Mouse (Mus musculus): ENCODE results near the gene Psmd8. TPM values are rescaled to one million over a fixed set of nuclear protein-coding genes. Genes with fewer than 3 reads are reported as not detected.
"Not testable (repeated sequence)": the region's sequence is repeated elsewhere in the genome, so short reads cannot be mapped to it uniquely, and the experiment has no call there.

The Psmd8 gene
- polyA plus RNA-seq (2012; rRNA removed), result 287 and 313 TPM in 2 replicates

DNA sequence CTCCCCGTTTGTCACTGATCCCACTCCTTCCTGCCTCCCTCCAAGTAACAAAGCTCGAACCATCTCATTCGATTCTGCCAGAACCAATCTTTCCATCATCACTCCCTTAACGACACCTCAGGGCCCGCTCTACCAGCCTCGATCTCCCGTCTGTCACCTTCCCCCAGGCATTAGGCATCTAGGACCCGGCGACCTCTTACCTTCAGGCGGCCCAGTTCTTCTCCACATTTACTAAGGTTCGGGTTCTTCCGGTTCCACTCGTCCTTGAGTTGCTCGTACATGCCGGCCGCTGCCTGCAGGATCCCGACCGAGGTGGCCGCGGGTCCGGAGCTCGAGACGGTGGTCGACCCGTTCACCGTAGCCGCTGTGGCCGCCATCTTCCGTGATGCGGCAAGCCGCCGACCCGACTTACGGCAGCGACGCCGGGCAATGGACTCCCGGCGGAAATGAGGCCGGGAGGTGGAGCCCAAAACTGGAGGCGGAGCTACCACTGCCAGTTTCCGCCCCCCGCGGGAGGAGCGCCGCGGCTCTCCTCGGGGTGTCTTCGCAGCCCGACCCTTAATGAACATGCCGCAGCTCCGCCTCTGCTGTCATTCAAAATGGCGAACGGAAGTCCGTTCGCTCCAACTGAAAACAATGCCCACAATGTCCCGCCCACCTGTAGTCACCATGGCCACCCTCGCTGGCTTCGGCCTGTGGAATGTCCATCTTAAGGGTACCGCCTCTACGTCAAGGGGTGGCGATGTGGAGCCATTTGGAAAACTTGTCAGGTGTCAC lies at the start of gene Psmd8:
Gene Psmd8 (minus strand): TSS at position 625 of the 777 bp plus-strand sequence.
- TF ChIP-seq POLR2A (IDR thresholded peaks at IDR 0.05; ENCODE audit: borderline replicate concordance, extremely low read depth, insufficient read depth, insufficient read length, poor library complexity, severe bottlenecking), result peak; percentile 84
- peak; percentile 26; the same call in 1 of the 2 replicates for TF ChIP-seq CTCF (IDR thresholded peaks at IDR 0.05; ENCODE audit: borderline replicate concordance, extremely low read depth, insufficient read depth, insufficient read length)
- DNase-seq (ENCODE audit: low read depth), result peak; percentile 99

DNA sequence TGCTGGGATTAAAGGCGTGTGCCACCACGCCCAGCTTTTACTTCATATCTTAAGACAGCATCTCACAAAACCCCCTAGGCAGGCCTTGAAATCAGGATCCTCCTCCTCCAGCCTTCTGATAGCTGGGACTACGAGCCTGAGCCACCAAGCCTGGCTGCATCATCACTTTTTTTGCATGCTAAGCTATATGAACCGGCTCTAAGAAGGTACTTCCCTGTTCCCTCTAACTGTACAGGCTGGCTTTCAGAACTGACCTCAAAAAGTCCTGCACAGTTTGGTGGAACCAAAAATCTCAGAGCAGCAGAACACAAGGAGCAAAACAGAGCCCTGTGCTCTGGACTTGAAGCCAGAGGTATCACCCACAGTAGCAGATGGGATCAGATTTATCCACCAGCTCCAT lies 47.7 kb upstream of the Psmd8 start:
- DNase-seq (ENCODE audit: low read depth), result no peak
- TF ChIP-seq POLR2A (IDR thresholded peaks at IDR 0.05; ENCODE audit: borderline replicate concordance, extremely low read depth, insufficient read depth, insufficient read length, poor library complexity, severe bottlenecking) (no peak), CTCF (IDR thresholded peaks at IDR 0.05; ENCODE audit: borderline replicate concordance, extremely low read depth, insufficient read depth, insufficient read length) (no peak)

DNA sequence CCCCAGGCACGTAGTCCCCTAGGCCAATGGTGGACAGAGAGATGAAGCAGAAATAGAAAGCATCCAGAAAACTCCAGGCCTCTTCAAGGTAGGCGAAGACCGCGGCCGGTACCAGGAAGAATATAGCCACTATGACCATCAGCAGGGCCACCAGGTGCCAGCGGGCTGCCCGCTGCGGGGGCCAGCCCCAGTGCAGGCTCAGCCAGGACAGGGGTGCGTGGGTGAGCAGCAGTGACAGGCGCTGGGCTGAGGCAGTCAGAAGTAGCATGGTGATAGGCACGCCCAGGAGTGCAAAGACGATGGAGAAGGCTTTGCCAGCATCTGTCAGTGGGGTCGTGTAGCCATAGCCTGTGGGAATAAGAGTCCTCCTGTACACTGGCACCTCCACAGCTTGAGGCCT lies 45.0 kb upstream of the Psmd8 start:
- TF ChIP-seq CTCF (IDR thresholded peaks at IDR 0.05; ENCODE audit: borderline replicate concordance, extremely low read depth, insufficient read depth, insufficient read length) (no peak), POLR2A (IDR thresholded peaks at IDR 0.05; ENCODE audit: borderline replicate concordance, extremely low read depth, insufficient read depth, insufficient read length, poor library complexity, severe bottlenecking) (no peak)
- no peak for DNase-seq (ENCODE audit: low read depth)

DNA sequence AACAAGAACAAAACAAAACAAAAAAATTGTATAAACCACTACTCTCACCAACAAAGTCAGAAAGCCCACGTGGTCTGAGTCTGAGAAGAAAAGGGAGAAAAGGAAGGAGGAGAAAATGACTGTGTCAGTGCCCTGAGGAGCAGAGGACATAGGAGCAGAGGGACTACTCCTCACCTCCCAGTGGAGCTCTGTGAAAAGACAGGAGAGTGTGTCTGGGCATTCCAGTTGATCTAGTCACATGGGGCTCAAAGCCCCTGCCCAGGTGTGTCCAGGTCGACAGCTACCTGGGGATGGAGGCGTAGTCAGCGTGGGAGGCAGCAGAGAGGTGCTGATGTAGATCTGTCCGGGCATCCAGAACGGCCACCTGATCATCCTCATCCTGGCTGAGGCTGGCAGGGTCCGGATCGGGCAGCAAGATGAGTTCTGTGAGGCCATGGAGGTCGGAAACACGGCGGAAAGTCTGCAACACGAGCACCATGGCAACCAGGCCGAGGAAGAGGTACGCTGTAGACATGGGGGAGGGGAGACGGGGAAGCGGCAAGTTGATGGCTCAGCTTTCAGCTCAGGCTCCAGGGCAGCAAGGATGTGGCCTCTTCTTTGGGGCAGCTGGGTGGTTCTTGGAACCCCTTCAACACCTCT lies 44.4 kb upstream of the Psmd8 start:
- no peak for TF ChIP-seq CTCF (IDR thresholded peaks at IDR 0.05; ENCODE audit: borderline replicate concordance, extremely low read depth, insufficient read depth, insufficient read length)
- TF ChIP-seq POLR2A (IDR thresholded peaks at IDR 0.05; ENCODE audit: borderline replicate concordance, extremely low read depth, insufficient read depth, insufficient read length, poor library complexity, severe bottlenecking), result no peak

DNA sequence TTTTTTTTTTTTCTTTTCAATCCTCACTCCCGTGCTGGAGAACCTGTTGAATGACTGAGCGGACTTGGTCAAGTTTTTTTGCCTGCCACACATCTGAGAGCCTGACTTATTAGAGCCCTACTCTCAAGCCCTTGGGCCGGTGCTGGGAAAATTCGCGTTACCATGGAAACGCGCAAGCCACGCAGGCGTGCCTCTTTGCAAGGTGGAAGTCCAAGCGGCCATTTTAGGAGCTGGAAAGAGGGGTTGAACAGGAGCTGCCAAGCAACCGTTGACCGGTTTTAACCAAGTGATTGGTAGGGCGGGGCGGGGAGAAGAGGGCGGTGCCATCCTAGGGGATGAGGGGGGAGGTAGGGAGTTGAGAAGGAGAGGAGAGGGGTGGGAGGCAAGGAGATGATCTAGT lies 34.3 kb upstream of the Psmd8 start:
- no peak for DNase-seq (ENCODE audit: low read depth)
- TF ChIP-seq CTCF (IDR thresholded peaks at IDR 0.05; ENCODE audit: borderline replicate concordance, extremely low read depth, insufficient read depth, insufficient read length) (no peak), POLR2A (IDR thresholded peaks at IDR 0.05; ENCODE audit: borderline replicate concordance, extremely low read depth, insufficient read depth, insufficient read length, poor library complexity, severe bottlenecking) (no peak)

More for the DNA sequence above, 44.4 kb upstream of the Psmd8 start:
- peak; percentile 57 for DNase-seq (ENCODE audit: low read depth)

DNA sequence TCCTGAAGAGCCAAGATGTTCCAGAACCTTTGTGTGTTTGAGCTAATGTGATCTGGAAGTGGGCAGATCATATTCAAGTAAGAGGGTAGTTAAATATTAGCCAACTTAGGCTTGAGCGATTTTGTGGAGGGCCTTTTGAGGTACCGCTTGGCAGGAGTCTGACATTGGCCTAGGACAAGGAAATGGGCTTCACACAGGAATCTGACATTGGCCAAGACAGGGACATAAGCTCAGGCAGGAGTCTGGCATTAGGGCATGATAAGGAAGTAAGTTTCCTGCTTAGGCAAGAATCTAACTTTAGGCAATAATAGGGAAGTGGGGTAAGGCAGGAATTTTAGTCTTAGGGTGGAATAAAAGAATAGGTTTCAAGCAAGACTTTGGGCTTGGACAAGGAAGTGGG lies 33.7 kb upstream of the Psmd8 start:
- TF ChIP-seq POLR2A (IDR thresholded peaks at IDR 0.05; ENCODE audit: borderline replicate concordance, extremely low read depth, insufficient read depth, insufficient read length, poor library complexity, severe bottlenecking), result no peak
- no peak for TF ChIP-seq CTCF (IDR thresholded peaks at IDR 0.05; ENCODE audit: borderline replicate concordance, extremely low read depth, insufficient read depth, insufficient read length)
- no peak for DNase-seq (ENCODE audit: low read depth)

DNA sequence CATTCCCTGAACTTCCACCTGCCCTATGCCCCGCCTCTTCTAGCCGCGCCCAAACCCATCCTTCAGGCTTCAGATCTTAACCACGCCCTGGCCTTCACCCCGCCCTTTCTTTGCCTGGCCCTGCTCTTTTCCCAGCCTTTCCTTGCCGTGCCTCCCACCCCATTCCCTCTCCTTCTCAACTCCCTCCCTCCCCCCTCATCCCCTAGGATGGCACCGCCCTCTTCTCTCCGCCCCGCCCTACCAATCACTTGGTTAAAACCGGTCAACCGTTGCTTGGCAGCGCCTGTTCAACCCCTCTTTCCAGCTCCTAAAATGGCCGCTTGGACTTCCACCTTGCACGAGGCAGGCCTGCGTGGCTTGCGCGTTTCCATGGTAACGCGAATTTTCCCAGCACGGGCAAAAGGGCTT lies 33.2 kb upstream of the Psmd8 start, which contains the start of gene Catsperg1:
Gene Catsperg1 (minus strand): TSS at position 361 of the 408 bp plus-strand sequence.
- peak; percentile 85 for DNase-seq (ENCODE audit: low read depth)
- TF ChIP-seq CTCF (IDR thresholded peaks at IDR 0.05; ENCODE audit: borderline replicate concordance, extremely low read depth, insufficient read depth, insufficient read length), result no peak
- no peak for TF ChIP-seq POLR2A (IDR thresholded peaks at IDR 0.05; ENCODE audit: borderline replicate concordance, extremely low read depth, insufficient read depth, insufficient read length, poor library complexity, severe bottlenecking)

DNA sequence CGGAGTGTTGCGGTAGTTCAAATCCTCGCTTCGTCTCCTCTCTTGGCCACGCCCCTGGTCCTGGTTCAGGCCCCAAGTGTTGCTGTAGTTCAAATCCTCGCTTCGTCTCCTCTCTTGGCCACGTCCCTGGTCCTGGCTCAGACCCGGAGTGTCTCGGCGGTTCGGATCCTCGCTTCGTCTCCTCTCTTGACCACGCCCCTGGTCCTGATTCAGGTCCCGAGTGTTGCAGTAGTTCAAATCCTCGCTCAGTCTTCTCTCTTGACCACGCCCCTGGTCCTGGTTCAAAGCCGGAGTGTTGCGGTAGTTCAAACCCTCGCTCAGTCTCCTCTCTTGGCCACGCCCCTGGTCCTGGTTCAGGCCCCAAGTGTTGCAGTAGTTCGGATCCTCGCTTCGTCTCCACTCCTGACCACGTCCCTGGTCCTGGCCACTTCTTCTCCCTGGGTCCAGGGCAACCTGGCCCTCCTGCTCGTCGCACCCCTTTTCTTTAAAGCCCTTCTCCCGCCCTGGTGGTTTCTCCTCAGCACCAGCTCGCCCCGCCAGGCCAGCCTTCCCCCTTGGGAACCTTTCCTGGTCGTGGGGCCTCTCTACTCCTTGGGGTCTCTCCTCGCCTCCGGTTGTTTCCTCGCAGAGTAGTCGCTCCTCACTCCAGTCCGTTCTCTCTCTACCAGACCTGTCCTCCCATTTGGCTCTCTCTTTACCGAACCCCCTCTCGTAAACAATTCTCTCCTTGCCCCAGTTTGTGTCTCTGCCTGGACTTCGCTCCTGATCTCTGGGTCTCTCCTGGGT lies 32.5 kb upstream of the Psmd8 start:
- DNase-seq (ENCODE audit: low read depth), result not testable (repeated sequence)

DNA sequence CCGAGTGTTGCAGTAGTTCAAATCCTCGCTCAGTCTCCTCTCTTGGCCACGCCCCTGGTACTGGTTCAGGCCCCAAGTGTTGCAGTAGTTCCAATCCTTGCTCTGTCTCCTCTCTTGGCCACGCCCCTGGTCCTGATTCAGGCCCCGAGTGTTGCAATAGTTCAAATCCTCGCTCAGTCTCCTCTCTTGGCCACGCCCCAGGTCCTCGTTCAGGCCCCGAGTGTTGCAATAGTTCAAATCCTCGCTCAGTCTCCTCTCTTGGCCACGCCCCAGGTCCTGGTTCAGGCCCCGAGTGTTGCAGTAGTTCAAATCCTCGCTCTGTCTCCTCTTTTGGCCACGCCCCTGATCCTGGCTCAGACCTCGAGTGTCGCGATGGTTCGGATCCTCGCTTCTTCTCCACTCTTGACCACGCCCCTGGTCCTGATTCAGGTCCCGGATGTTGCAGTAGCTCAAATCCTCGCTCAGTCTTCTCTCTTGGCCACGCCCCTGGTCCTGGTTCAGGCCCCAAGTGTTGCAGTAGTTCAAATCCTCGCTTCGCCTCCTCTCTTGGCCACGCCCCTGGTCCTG lies 31.8 kb upstream of the Psmd8 start:
- TF ChIP-seq POLR2A (IDR thresholded peaks at IDR 0.05; ENCODE audit: borderline replicate concordance, extremely low read depth, insufficient read depth, insufficient read length, poor library complexity, severe bottlenecking) (no peak), CTCF (IDR thresholded peaks at IDR 0.05; ENCODE audit: borderline replicate concordance, extremely low read depth, insufficient read depth, insufficient read length) (no peak)
- no peak for DNase-seq (ENCODE audit: low read depth)

DNA sequence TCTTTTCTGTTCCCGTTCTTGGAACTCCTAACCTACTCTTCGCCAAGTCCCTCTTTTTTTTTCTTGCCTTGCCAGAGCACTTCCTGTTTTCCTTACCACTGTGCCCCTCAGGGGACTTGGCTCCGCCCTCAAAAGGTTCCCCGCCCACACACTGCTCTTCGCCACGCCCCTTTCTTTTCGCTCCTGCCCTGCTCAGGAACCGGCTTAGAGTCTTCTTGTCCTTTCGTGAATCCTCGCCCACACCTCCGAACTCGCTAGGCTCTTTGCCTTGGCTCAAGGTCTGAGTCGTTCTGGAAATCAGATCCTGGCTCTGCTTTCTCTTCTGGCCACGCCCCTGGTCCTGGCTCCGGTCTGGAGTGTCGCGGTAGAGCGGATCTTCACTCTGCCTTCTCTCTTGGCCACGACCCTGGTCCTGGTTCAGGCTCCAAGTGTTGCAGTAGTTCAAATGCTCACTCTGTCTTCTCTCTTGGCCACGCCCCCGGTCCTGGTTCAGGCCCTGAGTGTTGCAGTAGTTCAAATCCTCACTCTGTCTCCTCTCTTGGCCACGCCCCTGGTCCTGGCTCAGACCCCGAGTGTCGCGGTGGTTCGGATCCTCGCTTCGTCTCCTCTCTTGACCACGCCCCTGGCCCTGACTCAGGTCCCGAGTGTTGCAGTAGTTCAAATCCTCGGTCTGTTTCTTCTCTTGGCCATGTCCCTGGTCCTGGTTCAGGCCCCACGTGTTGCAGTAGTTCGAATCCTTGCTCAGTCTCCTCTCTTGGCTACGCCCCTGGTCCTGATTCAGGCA lies 31.1 kb upstream of the Psmd8 start:
- DNase-seq (ENCODE audit: low read depth), result peak; percentile 76
- TF ChIP-seq CTCF (IDR thresholded peaks at IDR 0.05; ENCODE audit: borderline replicate concordance, extremely low read depth, insufficient read depth, insufficient read length) (no peak), POLR2A (IDR thresholded peaks at IDR 0.05; ENCODE audit: borderline replicate concordance, extremely low read depth, insufficient read depth, insufficient read length, poor library complexity, severe bottlenecking) (no peak)

DNA sequence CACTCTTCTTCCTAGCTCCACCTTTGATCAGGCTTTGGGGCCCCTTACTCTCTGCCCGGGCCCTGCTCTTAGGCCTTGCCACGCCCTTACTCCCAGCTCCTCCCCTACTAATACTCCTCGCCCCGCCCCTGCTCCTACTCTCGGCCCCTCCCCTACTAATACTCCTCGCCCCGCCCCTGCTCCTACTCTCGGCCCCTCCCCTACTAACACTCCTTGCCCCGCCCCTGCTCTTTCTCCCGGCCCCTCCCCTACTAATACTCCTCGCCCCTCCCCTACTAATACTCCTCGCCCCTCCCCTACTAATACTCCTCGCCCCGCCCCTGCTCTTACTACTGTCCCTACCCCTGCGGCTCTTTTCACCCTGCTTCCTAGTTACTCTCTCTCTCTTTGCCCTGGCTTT lies 30.5 kb upstream of the Psmd8 start:
- DNase-seq (ENCODE audit: low read depth), result not testable (repeated sequence)

All from brain, embryonic 14.5 days (tissue).